Mouse (Mus musculus): ENCODE measurements around the gene Stox2. TPM values are rescaled to one million over a fixed set of nuclear protein-coding genes. Genes with fewer than 3 reads are reported as not detected.

Gene Stox2
- polyA plus RNA-seq, 1 experiment from 2014 or later: 50.5 TPM

Other genes with a start within 250 kb of the Stox2 start
- gene Trappc11, start 87.1 kb upstream of the Stox2 start, polyA plus RNA-seq (2016; fragmentation: Nextera tagmentation; extraction: Ambion mirVana): 46.0 and 46.8 TPM in 2 replicates
- 44.8 and 47.9 TPM in 2 replicates for gene Rwdd4a, start 87.3 kb upstream of the Stox2 start, polyA plus RNA-seq (2016; fragmentation: Nextera tagmentation; extraction: Ambion mirVana)
- 12.1 and 13.7 TPM in 2 replicates for gene Ing2, start 229.2 kb upstream of the Stox2 start, polyA plus RNA-seq (2016; fragmentation: Nextera tagmentation; extraction: Ambion mirVana)